Mouse (Mus musculus): ENCODE measurements around the gene Gm4847.

Gene Gm4847

GRCm38 (mm10) chr1:166647593-166647992 is at the start of gene Gm4847:
Gene Gm4847, minus strand, starts transcription at chr1:166647693.
- DNase-seq: no peak

- DNase-seq: no peak
Observed at GRCm38 (mm10) chr1:166681745-166682144, 34.3 kb upstream of the Gm4847 start, which contains the start of gene Fmo9. Gene Fmo9, minus strand, starts transcription at chr1:166681845.

GRCm38 (mm10) chr1:166669264-166669663 is 21.8 kb upstream of the Gm4847 start:
- DNase-seq: no peak

GRCm38 (mm10) chr1:166660800-166661199 is 13.3 kb upstream of the Gm4847 start:
- DNase-seq: no peak

All from kidney, postnatal 4 days (tissue).